Mouse (Mus musculus): ENCODE data around the gene Kcnip4. TPM values are rescaled to one million over a fixed set of nuclear protein-coding genes. Genes with fewer than 3 reads are reported as not detected.

The Kcnip4 gene
- polyA plus RNA-seq, 1 experiment: not detected

GRCm38 (mm10) chr5:49306796-49307195, 217.9 kb downstream of the Kcnip4 start:
- no peak for TF ChIP-seq GATA1 (IDR thresholded peaks at IDR 0.05; ENCODE audit: low read length)

DNA sequence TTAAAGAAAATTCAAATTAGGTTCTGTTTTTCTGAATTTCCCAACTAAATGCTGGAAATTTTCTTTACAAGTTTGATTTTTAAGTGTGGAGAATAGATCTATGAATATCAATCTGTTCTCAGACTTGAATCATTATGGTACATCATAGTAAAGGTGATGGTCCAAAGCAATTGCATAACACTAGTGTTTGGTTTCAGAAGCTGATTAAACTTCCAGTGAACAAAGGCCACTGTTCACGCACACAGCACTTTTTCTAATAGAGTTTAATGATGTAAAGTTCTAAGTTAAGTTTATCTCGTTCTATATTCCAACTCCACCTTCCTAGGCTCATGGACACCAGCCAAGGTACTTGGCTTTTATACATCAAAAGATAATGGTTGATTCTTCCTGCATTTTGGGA, 219.4 kb downstream of the Kcnip4 start:
- TF ChIP-seq GATA1 (IDR thresholded peaks at IDR 0.05; ENCODE audit: low read length): no peak

GRCm38 (mm10) chr5:49298654-49299053, 226.1 kb downstream of the Kcnip4 start:
- no peak for TF ChIP-seq GATA1 (IDR thresholded peaks at IDR 0.05; ENCODE audit: low read length)

GRCm38 (mm10) chr5:49292421-49292820, 232.3 kb downstream of the Kcnip4 start:
- no peak for TF ChIP-seq GATA1 (IDR thresholded peaks at IDR 0.05; ENCODE audit: low read length)

- no peak for TF ChIP-seq GATA1 (IDR thresholded peaks at IDR 0.05; ENCODE audit: low read length)
These were observed 232.9 kb downstream of the Kcnip4 start for GRCm38 (mm10) chr5:49291801-49292200.

DNA sequence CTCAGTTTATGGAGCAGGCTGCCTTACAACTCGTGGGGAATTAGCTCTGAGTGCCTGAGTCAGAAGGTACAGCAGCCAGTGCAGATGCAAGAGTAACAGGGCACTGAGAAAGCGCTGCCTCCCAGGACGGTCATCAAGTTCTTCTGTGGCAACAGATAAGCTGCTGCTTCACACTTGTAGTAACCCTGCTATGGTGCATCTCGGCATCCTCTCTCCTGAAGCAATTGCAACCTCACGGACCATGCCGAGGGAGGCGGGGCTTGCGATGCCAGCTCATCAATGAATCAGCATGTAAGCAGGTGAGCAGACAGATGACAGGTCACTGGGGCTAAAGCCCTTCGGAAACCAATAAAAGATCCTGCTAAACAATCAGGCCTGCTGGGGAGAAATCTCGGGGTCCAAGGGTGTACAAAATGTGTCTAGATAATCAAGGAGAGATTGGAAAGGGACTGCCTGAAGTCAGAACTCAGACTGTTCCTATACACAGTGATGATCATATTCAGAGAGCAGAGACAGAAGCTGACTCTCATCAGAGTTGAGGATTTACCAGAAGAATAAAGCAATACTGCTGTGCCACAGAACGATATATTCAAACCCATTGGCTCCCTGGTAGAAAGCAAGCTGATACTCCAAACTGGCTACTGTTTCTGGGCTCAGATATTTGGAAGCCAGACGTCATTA, 239.1 kb downstream of the Kcnip4 start:
- TF ChIP-seq GATA1 (IDR thresholded peaks at IDR 0.05; ENCODE audit: low read length): no peak

DNA sequence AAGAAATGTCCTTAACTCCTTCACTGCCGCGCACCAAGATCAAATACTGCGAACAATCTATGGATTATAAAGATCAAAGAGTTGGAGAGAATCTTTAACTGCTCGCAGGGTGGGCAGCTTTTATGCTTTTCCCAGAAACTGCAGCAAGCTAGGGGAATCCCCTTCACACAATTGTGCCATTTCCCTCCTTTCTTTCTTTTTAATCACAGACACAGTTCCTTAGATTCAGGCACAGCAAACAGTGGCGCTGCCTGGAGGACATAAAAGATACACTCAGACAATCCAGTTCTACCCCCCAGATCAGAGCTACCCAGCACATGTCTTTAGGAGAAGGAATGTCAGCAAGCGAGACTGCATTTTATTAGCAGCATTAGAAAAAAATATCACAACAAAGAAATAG, 239.9 kb downstream of the Kcnip4 start:
- TF ChIP-seq GATA1 (IDR thresholded peaks at IDR 0.05; ENCODE audit: low read length): no peak

DNA sequence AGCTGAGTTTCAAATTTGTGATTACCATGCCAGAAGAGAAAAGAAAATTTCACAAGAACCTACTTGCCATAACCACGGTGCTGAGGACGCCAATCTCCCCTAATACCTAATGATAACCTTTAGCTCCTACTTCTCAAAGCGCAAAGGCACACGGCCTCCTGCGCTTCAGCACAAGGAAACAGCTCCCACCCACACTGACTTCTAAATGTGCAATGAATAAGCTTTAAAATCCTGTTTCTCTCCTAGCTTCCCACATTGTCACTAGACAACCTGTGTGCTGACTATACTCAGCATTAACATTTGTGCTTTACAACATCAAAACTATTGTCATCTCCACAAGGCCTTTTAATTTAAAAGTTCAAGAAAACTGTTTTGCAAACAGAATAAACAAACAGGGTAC, 241.3 kb downstream of the Kcnip4 start:
- no peak for TF ChIP-seq GATA1 (IDR thresholded peaks at IDR 0.05; ENCODE audit: low read length)

- TF ChIP-seq GATA1 (IDR thresholded peaks at IDR 0.05; ENCODE audit: low read length): no peak
These were observed 252.8 kb downstream of the Kcnip4 start for GRCm38 (mm10) chr5:49271864-49272263.

GRCm38 (mm10) chr5:49268807-49269206, 255.9 kb downstream of the Kcnip4 start:
- TF ChIP-seq GATA1 (IDR thresholded peaks at IDR 0.05; ENCODE audit: low read length): no peak

DNA sequence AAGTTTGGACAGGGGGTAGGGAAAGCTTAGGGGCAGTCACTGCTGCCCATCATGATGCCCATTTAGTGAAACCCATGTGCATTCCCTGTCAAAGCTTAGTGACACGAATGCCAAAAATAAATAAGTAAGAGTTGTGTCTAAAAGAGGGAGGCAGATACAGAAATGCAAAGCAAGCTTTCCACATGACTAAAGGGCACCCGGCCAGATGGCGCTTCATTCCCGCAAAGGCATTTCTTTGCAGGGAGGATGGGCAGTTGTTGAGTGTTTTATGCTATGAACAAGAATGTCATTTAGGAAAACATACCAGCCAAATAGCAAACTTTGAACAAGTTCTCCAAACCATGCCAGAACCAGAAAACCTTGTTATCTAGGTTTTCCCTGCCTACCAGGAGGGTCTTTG, 265.4 kb downstream of the Kcnip4 start:
- no peak for TF ChIP-seq GATA1 (IDR thresholded peaks at IDR 0.05; ENCODE audit: low read length)

DNA sequence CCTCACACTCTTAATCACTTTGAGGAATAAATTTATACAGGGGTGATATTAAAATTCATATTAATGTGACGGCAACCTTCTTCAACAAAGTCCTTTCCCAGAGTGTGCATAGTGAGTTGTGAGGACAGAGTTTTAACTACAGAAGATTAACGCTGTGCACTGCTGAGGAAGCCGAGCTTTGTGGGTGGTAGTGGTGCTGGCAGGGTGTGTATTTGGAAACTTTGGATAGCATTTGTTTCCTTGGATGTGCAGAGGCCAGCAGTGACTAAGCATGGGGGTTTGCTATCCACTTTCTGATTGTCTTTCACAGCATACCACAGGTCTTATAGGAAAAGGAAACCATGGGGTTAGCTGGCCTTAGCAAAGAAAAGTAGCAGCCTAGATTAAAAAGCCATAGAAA, 267.9 kb downstream of the Kcnip4 start:
- TF ChIP-seq GATA1 (IDR thresholded peaks at IDR 0.05; ENCODE audit: low read length): no peak

- TF ChIP-seq GATA1 (IDR thresholded peaks at IDR 0.05; ENCODE audit: low read length): no peak
These were observed 268.7 kb downstream of the Kcnip4 start for GRCm38 (mm10) chr5:49255983-49256382.

DNA sequence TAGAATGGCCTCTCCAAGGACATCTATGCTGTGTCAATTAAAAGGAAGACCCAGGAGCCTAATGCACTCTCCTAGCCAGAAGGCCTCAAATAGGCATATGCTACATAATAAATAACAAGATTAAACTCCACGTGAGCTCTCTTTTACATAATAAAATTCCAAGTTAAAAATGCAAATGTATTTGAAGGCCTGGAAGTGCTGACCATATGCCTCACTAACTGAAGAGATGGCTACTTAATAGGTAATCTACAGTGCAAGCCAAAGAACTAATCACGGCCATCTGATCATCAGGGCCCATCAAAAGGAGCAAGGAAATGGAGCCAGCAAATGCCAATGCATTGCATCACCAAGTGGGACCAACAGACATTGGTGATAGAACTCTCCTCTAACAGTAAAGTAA, 277.6 kb downstream of the Kcnip4 start:
- no peak for TF ChIP-seq GATA1 (IDR thresholded peaks at IDR 0.05; ENCODE audit: low read length)

GRCm38 (mm10) chr5:49244414-49244813, 280.3 kb downstream of the Kcnip4 start:
- no peak for TF ChIP-seq GATA1 (IDR thresholded peaks at IDR 0.05; ENCODE audit: low read length)

DNA sequence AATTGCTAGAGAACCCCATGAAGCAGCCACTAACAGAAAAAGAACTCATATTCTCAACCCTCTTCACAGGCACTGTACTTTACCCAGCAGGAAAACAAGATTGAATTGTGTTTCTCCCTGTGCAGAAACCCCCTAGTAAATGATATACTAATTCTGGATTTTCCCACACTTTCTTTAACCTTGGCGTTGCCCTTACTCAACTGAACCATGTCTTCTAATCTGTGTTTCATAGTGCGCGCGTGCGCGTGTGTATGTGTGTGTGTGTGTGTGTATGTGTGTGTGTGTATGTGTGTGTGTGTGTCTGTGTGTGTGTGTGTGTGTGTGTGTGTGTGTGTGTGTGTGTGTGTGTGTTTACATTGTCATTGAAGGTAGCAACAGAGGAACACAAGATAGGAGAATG, 283.0 kb downstream of the Kcnip4 start:
- TF ChIP-seq GATA1 (IDR thresholded peaks at IDR 0.05; ENCODE audit: low read length): no peak

GRCm38 (mm10) chr5:49201164-49201756, 323.4 kb downstream of the Kcnip4 start:
- no peak for TF ChIP-seq GATA1 (IDR thresholded peaks at IDR 0.05; ENCODE audit: low read length)

Data from G1E-ER4 (cell line).